Mouse (Mus musculus): Measurements from ENCODE around the gene Actl11. TPM values are rescaled to one million over a fixed set of nuclear protein-coding genes. Genes with fewer than 3 reads are reported as not detected.

Gene Actl11
- total RNA-seq, 4 experiments from 2014 or later: not detected

GRCm38 (mm10) chr9:107919441-107919840, 8.8 kb upstream of the Actl11 start:
- DNase-seq (ENCODE audit: low spot score): no peak

DNA sequence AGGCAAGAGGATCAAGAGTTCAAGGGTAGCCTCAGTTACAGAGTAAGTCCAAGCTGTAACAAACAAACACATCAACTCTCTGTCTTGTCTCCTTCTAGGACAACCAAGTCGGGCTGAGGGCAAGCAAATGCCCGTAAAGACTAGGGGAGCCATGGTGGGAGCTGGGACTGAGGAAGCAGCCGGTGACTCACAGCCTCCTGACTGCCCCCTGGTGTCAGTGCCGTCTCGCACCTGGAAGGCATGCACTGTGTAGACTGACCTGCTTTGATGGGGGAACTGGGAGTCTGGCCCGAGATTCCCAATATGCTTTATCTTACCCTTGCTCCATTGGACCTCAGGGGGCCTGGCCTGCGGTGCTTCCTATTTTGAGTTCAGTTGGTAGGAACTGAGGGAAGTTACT, 5.2 kb upstream of the Actl11 start:
- no peak for DNase-seq (ENCODE audit: low spot score)

DNA sequence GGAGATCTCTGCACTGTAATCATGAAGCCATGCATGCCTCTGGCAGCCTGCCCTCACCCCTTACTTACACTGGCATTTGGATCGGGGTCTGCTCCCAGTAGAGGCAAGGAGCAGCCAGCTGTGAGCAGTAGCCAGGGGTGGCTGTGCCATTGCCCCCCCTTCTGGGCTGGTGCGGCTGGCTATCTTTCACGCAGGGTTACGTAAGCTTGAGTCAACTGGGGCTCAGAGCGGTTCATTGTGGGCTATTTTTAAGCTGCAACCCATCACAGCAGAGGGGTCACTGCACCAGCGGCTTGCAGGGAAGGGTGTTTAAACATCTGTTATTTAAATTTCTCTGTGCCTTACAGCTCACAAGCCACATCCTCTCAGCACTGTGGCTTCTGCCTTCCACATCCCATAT, 4.3 kb upstream of the Actl11 start:
- DNase-seq (ENCODE audit: low spot score): peak; percentile 48

- DNase-seq (ENCODE audit: low spot score): no peak
Observed at GRCm38 (mm10) chr9:107925251-107925650, 3.0 kb upstream of the Actl11 start.

- DNase-seq (ENCODE audit: low spot score): no peak
Observed at GRCm38 (mm10) chr9:107926920-107927420, 1.3 kb upstream of the Actl11 start.

DNA sequence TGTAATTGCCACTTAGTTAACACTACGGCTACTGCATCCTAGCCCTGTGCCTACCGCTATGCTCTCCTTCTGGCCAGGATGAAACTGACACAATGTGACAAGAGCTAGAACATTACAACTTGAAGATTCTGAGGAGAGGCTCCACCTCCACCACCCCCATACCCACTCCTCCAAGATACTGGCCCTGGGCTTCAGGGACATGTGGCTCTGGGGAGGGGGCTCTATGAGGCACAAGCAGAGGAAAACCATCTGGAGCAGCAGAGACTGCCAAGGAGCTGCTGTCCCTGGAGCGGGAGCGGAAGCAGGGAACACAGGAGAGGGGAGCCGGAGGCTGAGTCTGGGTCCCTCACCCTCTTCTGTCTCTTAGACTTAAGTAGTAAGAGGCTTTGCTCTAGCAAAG, 520 bp upstream of the Actl11 start:
- DNase-seq (ENCODE audit: low spot score): no peak

- no peak for DNase-seq (ENCODE audit: low spot score)
Observed at GRCm38 (mm10) chr9:107932221-107932620, 4.0 kb downstream of the Actl11 start.

DNA sequence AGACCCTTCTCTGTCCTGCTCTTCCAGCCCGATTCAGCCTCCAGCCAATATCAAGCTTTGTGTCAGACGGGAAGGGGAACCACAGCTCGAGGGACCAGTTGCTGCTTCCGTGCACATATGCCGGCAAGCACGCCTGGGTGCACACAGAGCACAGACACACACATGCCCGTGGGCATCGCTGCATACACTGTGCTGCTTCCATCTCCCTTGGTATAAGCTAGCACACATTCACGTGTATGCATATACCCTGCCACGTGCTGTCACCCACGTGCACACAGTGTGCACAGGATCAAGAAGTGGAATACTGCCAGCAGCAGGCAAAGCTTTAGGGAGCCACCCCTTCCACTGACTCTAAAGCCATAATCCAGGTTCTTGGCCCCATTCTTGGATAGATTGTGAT, 5.9 kb downstream of the Actl11 start:
- no peak for DNase-seq (ENCODE audit: low spot score)

- no peak for DNase-seq (ENCODE audit: low spot score)
Observed at GRCm38 (mm10) chr9:107935374-107935773, 7.1 kb downstream of the Actl11 start, which contains the start of gene Camkv. Camkv (plus strand) TSS chr9:107935674.

DNA sequence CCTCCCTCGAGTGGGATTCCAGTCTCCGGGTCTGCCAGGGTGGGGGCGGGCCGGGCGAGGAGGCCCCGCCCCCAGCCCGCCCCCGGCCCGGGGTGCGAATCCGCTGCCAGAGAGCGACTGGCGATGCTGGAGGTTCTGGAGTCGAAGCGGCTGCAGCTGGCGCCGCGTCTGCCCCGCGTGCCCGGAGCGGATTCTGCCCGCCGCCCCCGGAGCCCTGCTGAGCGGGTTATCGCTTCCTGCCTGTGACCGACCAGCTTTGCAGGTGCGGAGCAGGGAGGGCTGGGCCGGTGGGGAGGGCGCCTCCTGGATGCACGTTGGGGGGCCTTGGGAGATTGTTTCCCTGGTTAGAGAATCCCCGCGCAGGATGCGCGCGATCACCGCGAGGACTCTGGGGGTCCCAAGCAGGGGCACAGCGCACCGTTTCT, 7.5 kb downstream of the Actl11 start:
- no peak for DNase-seq (ENCODE audit: low spot score)

DNA sequence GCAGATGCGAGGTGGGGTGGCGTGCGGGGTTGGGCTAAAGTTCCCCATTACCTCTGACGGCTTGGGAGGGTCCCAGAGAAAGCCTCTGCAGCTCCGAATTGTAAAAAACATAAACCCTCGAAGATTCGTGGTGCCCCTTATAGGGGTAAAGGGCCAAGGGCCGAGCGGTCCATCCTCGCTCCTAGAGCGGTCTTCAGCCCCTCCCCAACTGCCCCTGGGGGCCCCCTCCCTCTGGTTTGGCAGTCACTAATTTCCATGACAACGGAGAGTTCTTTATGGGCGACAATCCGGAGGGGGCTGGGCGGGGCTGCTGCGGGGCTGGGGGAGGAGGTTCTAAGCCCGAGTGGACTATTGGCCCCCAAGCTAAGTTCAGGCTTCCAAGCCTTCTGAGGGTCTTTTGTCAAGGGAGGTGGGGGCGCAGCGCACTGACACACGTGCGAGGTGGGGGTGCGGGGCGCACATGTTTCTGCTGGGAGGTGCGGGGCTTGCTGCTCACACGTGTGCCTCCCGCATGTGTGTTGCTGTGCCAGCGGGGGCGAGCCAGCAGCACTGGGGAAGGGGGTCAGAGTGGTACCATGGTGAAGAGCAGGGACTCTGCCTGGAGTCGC, 8.1 kb downstream of the Actl11 start:
- DNase-seq (ENCODE audit: low spot score): no peak

DNA sequence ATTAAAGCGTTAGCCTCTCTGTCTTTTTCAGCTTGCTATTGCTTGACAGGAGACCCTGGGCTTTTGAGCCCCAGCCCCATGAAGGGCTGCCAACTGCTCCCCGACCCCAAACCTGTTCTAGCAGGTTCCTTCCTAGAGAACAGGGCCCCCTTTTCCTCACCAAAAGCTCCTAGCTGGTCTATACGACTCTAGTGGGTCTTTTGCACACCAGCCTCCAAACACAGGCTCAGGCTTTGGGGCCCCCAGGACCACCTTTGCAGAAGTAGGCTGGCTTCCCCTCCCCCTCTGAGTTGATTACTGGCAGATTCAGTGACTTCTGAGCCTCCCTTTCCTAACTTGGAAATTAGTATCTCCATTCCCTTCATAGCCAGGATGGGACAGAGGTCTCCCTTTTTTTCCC, 8.6 kb downstream of the Actl11 start:
- no peak for DNase-seq (ENCODE audit: low spot score)

DNA sequence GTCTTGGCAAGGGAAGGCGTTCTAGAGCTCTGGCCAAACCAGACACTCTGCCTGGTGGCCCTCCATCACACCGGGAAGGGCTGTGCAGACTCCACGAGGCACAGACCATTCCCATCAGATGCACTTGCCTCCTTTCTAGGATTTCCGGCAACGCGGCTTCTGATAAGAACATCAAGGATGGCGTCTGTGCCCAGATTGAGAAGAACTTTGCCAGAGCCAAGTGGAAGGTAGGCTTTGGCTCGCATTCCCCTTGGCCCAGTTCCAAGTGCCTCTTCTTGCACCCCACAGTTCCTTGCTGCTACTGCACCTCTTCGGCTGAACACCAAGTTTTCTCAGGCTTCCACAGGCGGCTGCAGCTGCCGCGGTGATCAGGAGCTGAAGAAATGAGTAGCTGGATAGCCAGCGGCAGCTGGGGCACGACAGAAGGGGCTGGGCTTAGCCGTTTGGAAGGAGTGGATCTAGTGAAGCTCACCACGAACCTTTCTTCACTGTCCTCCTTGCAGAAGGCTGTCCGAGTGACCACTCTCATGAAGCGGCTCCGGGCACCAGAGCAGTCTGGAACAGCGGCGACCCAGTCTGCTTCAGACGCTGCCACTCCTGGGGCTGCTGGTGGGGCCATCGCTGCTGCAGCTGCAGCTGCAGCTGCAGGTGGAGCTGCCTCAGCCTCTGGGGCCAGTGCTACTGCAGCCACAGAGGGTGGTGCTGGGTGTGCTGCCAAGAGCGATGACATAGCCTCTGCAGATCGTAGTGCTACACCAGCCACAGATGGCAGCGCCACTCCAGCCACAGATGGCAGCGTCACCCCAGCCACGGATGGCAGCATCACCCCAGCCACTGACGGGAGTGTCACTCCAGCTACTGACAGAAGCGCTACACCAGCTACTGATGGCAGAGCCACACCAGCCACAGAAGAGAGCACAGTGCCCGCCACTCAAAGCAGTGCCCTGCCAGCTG, 19.2 kb downstream of the Actl11 start:
- DNase-seq (ENCODE audit: low spot score): no peak

DNA sequence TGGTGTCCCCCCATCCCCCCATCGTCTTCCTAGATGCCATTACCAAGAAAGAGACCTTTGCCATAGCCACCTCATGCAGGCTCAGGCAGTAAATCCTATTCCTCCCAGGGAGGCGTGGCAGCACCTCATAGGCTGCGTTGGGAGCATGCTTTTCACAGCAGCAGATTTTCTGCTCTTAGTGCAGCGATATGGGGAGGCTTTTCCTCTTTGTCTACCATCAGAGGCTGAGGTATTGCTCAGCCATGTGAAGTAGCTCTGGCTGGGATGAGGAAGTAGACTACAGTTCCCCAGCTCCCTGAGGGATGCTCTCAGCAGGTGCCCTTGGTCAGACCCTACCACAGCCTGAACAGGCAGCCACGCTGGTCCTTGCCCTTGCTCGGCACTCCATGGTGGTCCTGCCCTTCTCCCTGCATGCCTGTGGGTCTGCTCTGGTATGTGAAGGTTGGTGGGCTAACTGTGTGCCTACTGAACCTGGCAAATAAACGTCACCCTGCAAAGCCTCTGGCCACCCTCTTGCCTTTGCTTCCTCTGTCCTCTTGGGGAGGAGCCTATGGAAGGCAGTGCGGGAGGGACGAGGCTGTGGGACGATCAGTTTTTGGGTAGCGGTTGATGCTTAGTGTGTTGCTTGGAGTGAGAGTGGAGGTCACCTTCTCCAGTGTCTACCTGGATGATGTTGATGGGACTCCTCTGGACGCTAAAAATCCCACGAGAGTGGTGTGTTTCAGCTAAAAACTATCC, 21.1 kb downstream of the Actl11 start:
- no peak for DNase-seq (ENCODE audit: low spot score)

DNA sequence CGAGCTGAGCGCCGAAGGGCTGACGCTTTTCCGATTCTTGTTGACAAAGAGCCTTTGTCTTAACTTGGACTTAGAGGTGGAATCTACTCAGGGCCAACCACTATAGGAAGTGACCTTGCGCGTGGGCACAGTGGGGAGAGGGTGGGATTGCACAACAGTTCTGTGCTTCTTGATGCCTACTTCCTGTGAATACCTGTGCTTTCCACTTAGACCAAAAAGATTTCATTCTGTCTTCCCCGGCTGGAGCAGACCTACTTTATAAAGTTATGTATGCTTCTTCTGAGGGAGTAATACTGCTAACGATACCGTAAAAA, 21.6 kb downstream of the Actl11 start, which contains the start of gene Traip:
Traip (plus strand) TSS at position 215 of the 314 bp plus-strand sequence.
- no peak for DNase-seq (ENCODE audit: low spot score)

GRCm38 (mm10) chr9:107950460-107951355, 22.4 kb downstream of the Actl11 start:
- peak; percentile 93 for DNase-seq (ENCODE audit: low spot score)

DNA sequence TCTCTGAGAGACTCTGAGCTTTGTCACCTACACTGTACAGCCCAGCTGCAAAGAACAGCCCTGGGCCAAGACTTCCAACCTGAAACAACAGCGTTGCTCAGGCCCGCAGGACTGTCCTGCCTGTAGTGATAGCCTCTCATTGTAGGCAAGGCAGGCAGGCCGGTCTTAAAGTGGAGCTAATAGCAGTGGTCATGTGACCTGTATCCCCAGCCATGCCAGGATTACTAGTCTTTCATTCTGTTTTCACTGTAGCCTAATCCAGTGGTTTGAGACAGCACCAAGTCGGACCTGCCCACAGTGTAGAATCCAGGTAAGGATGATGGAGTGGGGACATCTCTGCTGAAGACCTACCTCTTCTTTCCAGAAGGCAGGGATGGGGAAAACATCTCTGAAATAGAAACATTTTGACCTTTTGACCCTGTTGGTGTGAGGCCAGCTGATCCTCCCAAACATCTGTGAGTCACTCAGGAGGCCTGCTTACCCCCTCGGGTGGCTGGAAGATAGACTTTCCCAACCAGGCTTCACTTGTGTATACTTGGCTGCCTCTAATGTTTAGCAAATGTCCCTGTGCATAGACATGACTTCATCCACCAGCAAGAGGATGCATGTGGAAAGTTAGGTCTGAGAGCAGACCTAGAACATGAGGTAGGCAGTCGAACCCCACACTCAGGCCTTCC, 27.5 kb downstream of the Actl11 start:
- DNase-seq (ENCODE audit: low spot score): no peak

- no peak for DNase-seq (ENCODE audit: low spot score)
Observed at GRCm38 (mm10) chr9:107957141-107957540, 28.9 kb downstream of the Actl11 start.

- DNase-seq (ENCODE audit: low spot score): no peak
Observed at GRCm38 (mm10) chr9:107959896-107960295, 31.6 kb downstream of the Actl11 start.

DNA sequence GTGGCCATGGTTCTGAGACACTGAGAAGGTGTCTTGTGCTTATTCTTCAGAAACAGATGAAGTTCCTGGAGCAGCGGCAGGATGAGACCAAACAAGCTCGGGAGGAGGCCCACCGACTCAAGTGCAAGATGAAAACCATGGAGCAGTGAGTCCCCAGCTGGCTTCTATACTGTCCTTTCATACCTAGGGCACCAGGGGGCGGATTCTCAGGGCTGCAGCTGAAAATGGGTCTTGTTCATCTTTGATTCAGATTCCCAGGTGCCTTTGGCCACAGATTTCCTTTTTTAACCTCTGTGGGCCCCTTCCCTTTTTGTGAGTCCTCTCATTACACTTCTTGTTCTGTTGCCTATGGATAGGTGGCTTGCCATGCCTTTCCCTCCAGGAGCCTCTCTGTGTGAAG, 32.7 kb downstream of the Actl11 start:
- DNase-seq (ENCODE audit: low spot score): no peak
